8 mouse cellular contexts compared by ENCODE assay signal in the genomic region with DNA sequence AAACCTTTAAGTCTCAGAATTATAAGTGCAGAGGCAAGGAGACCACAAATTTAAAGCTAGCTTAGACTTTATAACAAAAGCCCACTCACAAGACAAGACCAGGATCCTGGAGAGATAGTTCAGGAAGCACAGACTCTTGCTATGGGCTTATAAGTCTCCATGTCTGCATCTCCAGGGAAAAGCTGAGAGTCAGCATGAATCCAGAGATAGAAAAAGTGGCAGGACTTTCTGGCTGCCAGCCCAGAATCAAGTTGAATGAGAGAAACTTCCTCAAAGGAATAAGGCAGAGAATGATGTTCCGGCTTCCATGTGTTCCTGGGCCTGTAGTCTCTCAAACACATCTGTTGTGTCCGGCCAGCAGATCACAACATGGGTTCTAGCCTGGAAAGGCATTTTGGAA.
DNase-seq lines count a peak whose midpoint lies in the region; ATAC-seq lines count a peak whose summit lies in the region.

No protein-coding gene starts in this region.

- H3K4me1 ChIP-seq in heart, embryonic 11.5 days (ENCODE audit: control insufficient read depth, insufficient read depth, low read length): 0 out of 2 replicates have a peak, but pooled peaks cover 3% of the 10 kb centered on the region

- WGBS in heart, embryonic 11.5 days (ENCODE audit: insufficient replicate concordance): 72% methylated on average over 2 of the region's 2 CpGs

- no peak for ATAC-seq in heart, embryonic 11.5 days (replicated peaks; ENCODE audit: insufficient number of reproducible peaks, low FRiP score, low TSS enrichment)
- ATAC-seq in megakaryocyte-erythroid progenitor cell, adult 5-6 weeks (replicated peaks; ENCODE audit: low FRiP score, low TSS enrichment, poor library complexity, severe bottlenecking): no peak

- DNase-seq in heart, adult 18-20 months: peak; percentile 68 to 76
- peak; percentile 10 for DNase-seq in urinary bladder, postnatal 14 days (ENCODE audit: low spot score)
- no peak for DNase-seq in urinary bladder, adult 2 months (ENCODE audit: low spot score)
- peak; percentile 30 to 67 for DNase-seq in left cerebral cortex, adult 9 months (ENCODE audit: low spot score in 2 of 2)
- DNase-seq in embryo, embryonic 11 days: no peak
- DNase-seq in thymus, postnatal 10 days (ENCODE audit: low spot score in 2 of 2): no peak

- no peak overlapping the region for H3K27ac ChIP-seq in heart, embryonic 11.5 days (ENCODE audit: low read depth, low read length)

- no peak overlapping the region for H3K4me3 ChIP-seq in heart, embryonic 11.5 days (ENCODE audit: low read depth, low read length)

- no peaks in the 10 kb centered on the region for H3K36me3 ChIP-seq in heart, embryonic 11.5 days (ENCODE audit: control insufficient read depth, insufficient read depth, low read length)

- H3K27me3 ChIP-seq in heart, embryonic 11.5 days (ENCODE audit: control insufficient read depth, insufficient read depth, low read length): no peaks in the 10 kb centered on the region

- H3K4me2 ChIP-seq in heart, embryonic 11.5 days: no peak overlapping the region

- H3K9me3 ChIP-seq in heart, embryonic 11.5 days (replicated peaks; ENCODE audit: control insufficient read depth, low read length): no peaks in the 10 kb centered on the region

- H3K9ac ChIP-seq in heart, embryonic 11.5 days (ENCODE audit: low read depth, low read length): no peak overlapping the region

Comparison
In these comparisons a context has a peak if more than half of its experiments do, and no peak if none do; other contexts are left out.
1. DNase-seq: peak in heart, adult 18-20 months (2 of 2), urinary bladder, postnatal 14 days (single experiment) and left cerebral cortex, adult 9 months (2 of 2); none in urinary bladder, adult 2 months (single experiment), embryo, embryonic 11 days (single experiment) and thymus, postnatal 10 days (0 of 2).